Mouse (Mus musculus): ENCODE results near the gene Vmn2r78.
"Not testable (repeated sequence)": the region's sequence is repeated elsewhere in the genome, so short reads cannot be mapped to it uniquely, and the experiment has no call there.

Gene Vmn2r78

DNA sequence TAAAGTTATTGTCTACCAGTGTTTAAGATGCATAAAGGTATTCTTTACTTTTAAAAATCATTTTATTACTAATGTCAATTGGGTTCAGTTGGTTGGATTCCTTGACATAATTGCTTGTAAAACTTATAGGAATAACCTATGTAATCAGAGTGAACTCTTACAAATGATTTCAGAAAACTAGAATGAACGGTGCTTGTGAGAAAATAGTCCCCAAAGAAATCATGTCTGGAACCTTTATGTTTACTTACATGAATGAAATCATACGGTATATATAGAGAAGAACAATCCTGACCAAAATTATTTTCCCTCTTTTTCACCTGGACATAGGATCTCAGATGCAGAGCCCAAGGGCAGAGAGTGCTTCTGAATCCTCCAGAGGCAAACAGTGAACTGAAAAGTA, at the start of gene Vmn2r78:
Gene Vmn2r78, plus strand, starts transcription at position 301 of the 400 bp plus-strand sequence.
- DNase-seq = not testable (repeated sequence)

- DNase-seq = no peak
These were observed 25.1 kb upstream of the Vmn2r78 start for GRCm38 (mm10) chr7:86889470-86890469.

- no peak for DNase-seq
These were observed 22.4 kb downstream of the Vmn2r78 start for GRCm38 (mm10) chr7:86937288-86937687.

DNA sequence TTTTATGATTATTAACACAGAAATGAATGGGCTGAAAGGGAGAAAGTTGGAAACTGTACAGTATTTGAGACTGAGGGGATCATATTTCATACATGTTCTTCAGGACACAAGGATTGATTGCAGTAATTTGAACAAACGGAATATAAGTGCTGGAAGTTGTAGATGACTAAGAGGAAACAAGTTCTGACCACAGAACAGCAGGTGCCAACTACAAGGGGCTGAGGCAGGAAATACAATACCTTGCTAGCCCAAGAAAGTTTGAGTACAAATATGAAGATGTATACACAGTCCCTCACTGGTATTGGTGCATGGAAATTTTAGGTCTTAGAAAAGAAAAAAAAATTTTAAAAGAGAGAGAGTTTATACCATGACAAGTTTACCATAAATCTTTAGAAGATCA, 79.8 kb downstream of the Vmn2r78 start:
- DNase-seq = no peak

- DNase-seq = not testable (repeated sequence)
These were observed 80.9 kb downstream of the Vmn2r78 start, which contains the start of gene Vmn2r79 for GRCm38 (mm10) chr7:86995815-86996214. Gene Vmn2r79 (plus strand): TSS chr7:86996115.

All from lung, postnatal 10 days (tissue).